Mouse (Mus musculus): Measurements from ENCODE around the gene Sertad1.

- TF ChIP-seq CTCF (IDR thresholded peaks at IDR 0.05; ENCODE audit: extremely low read depth, insufficient read depth, low read length) (no peak), POLR2A (IDR thresholded peaks at IDR 0.05; ENCODE audit: extremely low read depth, insufficient read depth, low read length) (no peak)
Measured at GRCm38 (mm10) chr7:27472596-27472995, 14.1 kb upstream of the Sertad1 start.

Measured in cortical plate, adult 2 months (tissue).